Mouse (Mus musculus) intestine, embryonic 15.5 days (tissue): ENCODE measurements around the gene Otop3. TPM values are rescaled to one million over a fixed set of nuclear protein-coding genes. Genes with fewer than 3 reads are reported as not detected.

Source experiments
- ATAC-seq: fragments of 200-750 bp; cut with Nextera tagmentation; 2 replicates; pipeline ENCODE4 v1.8.0; 2017; ENCODE audit warnings: moderate TSS enrichment, moderate library complexity
- H3K27ac ChIP-seq: fragments of 300-500 bp; sonication (generic); 2 replicates; pipeline ENCODE4 v1.5.1; 2015; ENCODE audit warnings: mild to moderate bottlenecking, inconsistent platforms
- H3K27me3 ChIP-seq: fragments of 300-500 bp; sonication (generic); replicated peaks from 2 replicates; pipeline ENCODE4 v1.6.1; 2015; ENCODE audit warnings: inconsistent platforms
- H3K36me3 ChIP-seq: fragments of 300-500 bp; sonication (generic); 2 replicates; pipeline ENCODE4 v1.6.1; 2015; ENCODE audit warnings: inconsistent platforms
- H3K4me1 ChIP-seq: fragments of 300-500 bp; sonication (generic); replicated peaks from 2 replicates; pipeline ENCODE4 v1.6.1; 2015; ENCODE audit warnings: inconsistent platforms
- H3K4me2 ChIP-seq: fragments of 300-500 bp; sonication (generic); replicated peaks from 2 replicates; pipeline ENCODE4 v1.6.1; 2015; ENCODE audit warnings: mild to moderate bottlenecking, inconsistent platforms
- H3K4me3 ChIP-seq: fragments of 300-500 bp; sonication (generic); replicated peaks from 2 replicates; pipeline ENCODE4 v1.5.1; 2015; ENCODE audit warnings: inconsistent platforms
- H3K9ac ChIP-seq: fragments of 300-500 bp; sonication (generic); 2 replicates; pipeline ENCODE4 v1.6.1; 2015; ENCODE audit warnings: inconsistent platforms
- H3K9me3 ChIP-seq: fragments of 300-500 bp; sonication (generic); 2 replicates; pipeline ENCODE4 v1.6.1; 2016; ENCODE audit warnings: inconsistent platforms
- WGBS: fragments of 180-500 bp; shearing (Covaris S2); methylation state at CpG from one replicate; pipeline ENCODE4 v1.1.7; 2015; 5-methylcytosine and 5-hydroxymethylcytosine counted together
- polyA plus RNA-seq: library from polyadenylated mRNA; unstranded; fragments of >200 nt; fragmentation: Nextera tagmentation; extraction: Ambion mirVana; gene quantifications from 2 replicates; pipeline ENCODE4 v1.2.1, GENCODE M21; 2015

The Otop3 gene
- polyA plus RNA-seq, 1 experiment from 2014 or later: 0.77 TPM

GRCm38 (mm10) chr11:115321906-115322693 is 12.4 kb upstream of the Otop3 start, which contains the start of gene Ush1g:
Ush1g (minus strand) TSS chr11:115322041.
- no peaks in the 10 kb centered on the region for H3K9me3 ChIP-seq
- 0 out of 2 replicates have a peak, but pooled peaks cover 10% of the 10 kb centered on the region for H3K4me1 ChIP-seq
- H3K27ac ChIP-seq: no peak within 1 kb of the TSS
- no peak within 1 kb of the TSS for H3K9ac ChIP-seq
- peak; percentile 64 for ATAC-seq
- no peaks in the 10 kb centered on the region for H3K36me3 ChIP-seq
- WGBS: 4% methylated on average over 35 of the region's 35 CpGs
- H3K27me3 ChIP-seq: peaks cover 83% of the 10 kb centered on the region
- peak within 1 kb of the TSS; percentile 36 for H3K4me2 ChIP-seq
- no peak within 1 kb of the TSS; the same call in 1 of the 2 replicates for H3K4me3 ChIP-seq

DNA sequence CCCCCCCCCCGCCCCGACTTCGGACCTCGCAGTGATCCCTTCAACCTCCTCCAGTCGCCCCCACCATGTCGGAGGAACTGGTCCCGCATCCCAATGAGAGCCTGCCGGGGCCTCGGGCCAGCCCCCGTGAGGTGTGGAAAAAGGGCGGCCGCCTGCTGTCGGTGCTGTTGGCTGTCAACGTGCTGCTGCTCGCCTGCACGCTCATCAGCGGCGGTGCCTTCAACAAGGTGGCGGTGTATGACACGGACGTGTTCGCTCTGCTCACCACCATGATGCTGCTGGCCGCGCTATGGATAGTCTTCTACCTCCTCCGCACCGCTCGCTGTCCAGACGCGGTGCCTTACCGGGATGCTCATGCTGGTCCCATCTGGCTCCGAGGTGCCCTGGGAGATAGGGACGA is 11.2 kb upstream of the Otop3 start:
- no peak for ATAC-seq
- Histone ChIP-seq H3K36me3 (no peaks in the 10 kb centered on the region), H3K27me3 (peaks cover 70% of the 10 kb centered on the region), H3K9ac (no peak overlapping the region), H3K27ac (no peak overlapping the region), H3K9me3 (no peaks in the 10 kb centered on the region), H3K4me1 (0 out of 2 replicates have a peak, but pooled peaks cover 10% of the 10 kb centered on the region), H3K4me3 (no peak overlapping the region), H3K4me2 (no peak overlapping the region)
- WGBS: 16% methylated on average over 32 of the region's 32 CpGs

DNA sequence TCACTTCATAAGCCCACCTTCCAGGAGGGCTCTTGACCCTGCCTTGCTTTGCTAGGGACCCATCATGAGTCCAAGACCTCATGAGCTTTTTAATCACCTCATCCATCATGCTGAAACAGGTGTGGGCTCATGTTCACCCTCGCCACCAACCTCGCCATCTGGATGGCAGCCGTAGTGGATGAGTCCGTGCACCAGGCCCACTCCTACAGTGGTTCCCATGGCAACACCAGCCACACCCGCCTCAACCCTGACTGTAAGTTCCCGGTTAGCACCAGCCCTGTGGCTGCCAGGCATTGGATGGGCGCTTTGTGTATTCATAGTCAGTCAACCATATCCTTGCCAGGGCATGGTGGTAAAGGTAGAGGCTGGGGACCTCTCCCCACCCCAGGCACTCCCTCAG is 7.8 kb upstream of the Otop3 start:
- H3K27ac ChIP-seq: no peak overlapping the region
- peaks cover 43% of the 10 kb centered on the region for H3K27me3 ChIP-seq
- 64% methylated on average over 7 of the region's 7 CpGs for WGBS
- no peaks in the 10 kb centered on the region for H3K9me3 ChIP-seq
- H3K4me2 ChIP-seq: no peak overlapping the region
- H3K4me1 ChIP-seq: 0 out of 2 replicates have a peak, but pooled peaks cover 4% of the 10 kb centered on the region
- no peak overlapping the region for H3K9ac ChIP-seq
- no peaks in the 10 kb centered on the region for H3K36me3 ChIP-seq
- no peak for ATAC-seq
- no peak overlapping the region for H3K4me3 ChIP-seq

- ATAC-seq: no peak
- WGBS: 73% methylated on average over 15 of the region's 15 CpGs
- Histone ChIP-seq H3K4me1 (peaks cover under 1% of the 10 kb centered on the region; the same call in 1 of the 2 replicates), H3K27me3 (peaks cover 41% of the 10 kb centered on the region), H3K4me2 (no peak overlapping the region), H3K27ac (no peak overlapping the region), H3K36me3 (no peaks in the 10 kb centered on the region), H3K9ac (no peak overlapping the region), H3K4me3 (no peak overlapping the region), H3K9me3 (no peaks in the 10 kb centered on the region)
These were observed 5.2 kb upstream of the Otop3 start for GRCm38 (mm10) chr11:115329339-115329738.

DNA sequence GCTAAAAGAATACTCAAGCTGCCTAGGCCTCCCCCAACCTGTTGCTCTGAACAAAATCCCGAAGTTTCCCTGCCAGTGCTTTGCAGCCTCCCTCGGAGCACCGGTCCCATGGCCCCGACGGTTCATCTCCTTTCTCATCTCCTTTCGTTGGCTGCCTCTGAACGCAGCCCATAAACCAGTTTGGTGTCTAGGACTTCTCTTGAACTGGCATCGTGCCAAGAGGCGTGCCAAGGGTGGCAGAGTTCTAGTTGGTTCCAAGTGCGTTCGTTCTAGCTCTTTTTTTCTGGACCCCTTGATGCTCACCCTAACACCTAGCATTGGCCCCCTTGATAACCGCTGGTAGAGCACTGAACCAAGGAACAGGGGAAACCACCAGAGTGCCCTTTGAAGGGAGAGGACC is 692 bp downstream of the Otop3 start:
- Histone ChIP-seq H3K4me1 (peaks cover 12% of the 10 kb centered on the region; the same call in 1 of the 2 replicates), H3K9ac (no peak overlapping the region), H3K36me3 (no peaks in the 10 kb centered on the region), H3K4me3 (no peak overlapping the region), H3K27ac (no peak overlapping the region), H3K4me2 (no peak overlapping the region), H3K9me3 (no peaks in the 10 kb centered on the region), H3K27me3 (peaks cover 58% of the 10 kb centered on the region)
- ATAC-seq: no peak
- 55% methylated on average over 12 of the region's 12 CpGs for WGBS

GRCm38 (mm10) chr11:115336115-115336514 is 1.6 kb downstream of the Otop3 start:
- H3K9me3 ChIP-seq: no peaks in the 10 kb centered on the region
- no peak overlapping the region for H3K9ac ChIP-seq
- H3K27ac ChIP-seq: no peak overlapping the region
- H3K36me3 ChIP-seq: no peaks in the 10 kb centered on the region
- no peak for ATAC-seq
- H3K27me3 ChIP-seq: peaks cover 56% of the 10 kb centered on the region
- H3K4me3 ChIP-seq: no peak overlapping the region
- H3K4me2 ChIP-seq: no peak overlapping the region
- 13% methylated on average over 6 of the region's 6 CpGs for whole genome bisulfite sequencing
- peaks cover 12% of the 10 kb centered on the region; the same call in 1 of the 2 replicates for H3K4me1 ChIP-seq

DNA sequence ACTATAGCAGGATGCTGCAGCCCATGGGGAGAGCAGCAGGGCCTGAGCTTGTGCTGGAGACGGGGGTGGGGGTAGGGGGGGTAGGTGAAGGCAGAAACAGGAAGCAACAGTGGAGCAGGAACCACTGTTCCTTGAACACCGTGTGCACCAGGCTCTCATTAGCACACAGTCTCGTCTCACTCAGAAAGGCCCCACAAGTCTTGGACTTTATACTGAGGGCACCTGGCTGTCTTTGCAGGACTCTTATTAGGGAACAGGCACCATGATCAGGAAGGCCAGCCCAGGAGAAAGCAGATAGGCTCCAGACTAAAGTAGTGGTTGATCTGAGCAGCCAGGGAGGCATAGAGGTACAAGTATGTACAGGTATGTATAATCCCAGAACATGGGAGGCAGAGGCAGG is 2.8 kb downstream of the Otop3 start:
- Histone ChIP-seq H3K27ac (no peak overlapping the region), H3K36me3 (no peaks in the 10 kb centered on the region), H3K4me3 (no peak overlapping the region), H3K4me1 (peaks cover 12% of the 10 kb centered on the region; the same call in 1 of the 2 replicates), H3K9me3 (no peaks in the 10 kb centered on the region), H3K9ac (no peak overlapping the region), H3K4me2 (no peak overlapping the region), H3K27me3 (peaks cover 46% of the 10 kb centered on the region)
- peak; percentile 63; the same call in 1 of the 2 replicates for ATAC-seq
- WGBS: 49% methylated on average over 3 of the region's 3 CpGs

- Histone ChIP-seq H3K27ac (no peak overlapping the region), H3K9ac (no peak overlapping the region), H3K36me3 (no peaks in the 10 kb centered on the region), H3K4me1 (peaks cover 12% of the 10 kb centered on the region; the same call in 1 of the 2 replicates), H3K4me2 (no peak overlapping the region), H3K9me3 (no peaks in the 10 kb centered on the region), H3K27me3 (peaks cover 43% of the 10 kb centered on the region), H3K4me3 (no peak overlapping the region)
- WGBS: 56% methylated on average over 1 of the region's 1 CpGs
- no peak for ATAC-seq
These were observed 3.3 kb downstream of the Otop3 start for GRCm38 (mm10) chr11:115337826-115338225.

GRCm38 (mm10) chr11:115341246-115341645 is 6.7 kb downstream of the Otop3 start:
- peaks cover 8% of the 10 kb centered on the region for H3K4me1 ChIP-seq
- WGBS: 64% methylated on average over 2 of the region's 2 CpGs
- H3K36me3 ChIP-seq: no peaks in the 10 kb centered on the region
- H3K4me2 ChIP-seq: no peak overlapping the region
- no peak for ATAC-seq
- H3K27ac ChIP-seq: no peak overlapping the region
- H3K4me3 ChIP-seq: no peak overlapping the region
- no peak overlapping the region for H3K9ac ChIP-seq
- H3K27me3 ChIP-seq: peaks cover 19% of the 10 kb centered on the region
- H3K9me3 ChIP-seq: no peaks in the 10 kb centered on the region

GRCm38 (mm10) chr11:115341866-115342265 is 7.3 kb downstream of the Otop3 start:
- H3K36me3 ChIP-seq: no peaks in the 10 kb centered on the region
- ATAC-seq: peak; percentile 40; the same call in 1 of the 2 replicates
- H3K9me3 ChIP-seq: no peaks in the 10 kb centered on the region
- peaks cover 17% of the 10 kb centered on the region for H3K27me3 ChIP-seq
- H3K9ac ChIP-seq: no peak overlapping the region
- H3K27ac ChIP-seq: no peak overlapping the region
- WGBS: 59% methylated on average over 6 of the region's 6 CpGs
- no peak overlapping the region for H3K4me2 ChIP-seq
- no peak overlapping the region for H3K4me3 ChIP-seq
- peaks cover 12% of the 10 kb centered on the region for H3K4me1 ChIP-seq

GRCm38 (mm10) chr11:115344967-115345366 is 10.4 kb downstream of the Otop3 start:
- H3K9ac ChIP-seq: no peak overlapping the region
- H3K4me1 ChIP-seq: peaks cover 15% of the 10 kb centered on the region
- 15% methylated on average over 12 of the region's 12 CpGs for WGBS
- no peaks in the 10 kb centered on the region for H3K9me3 ChIP-seq
- H3K4me3 ChIP-seq: no peak overlapping the region
- H3K4me2 ChIP-seq: no peak overlapping the region
- peaks cover 8% of the 10 kb centered on the region for H3K27me3 ChIP-seq
- no peak overlapping the region for H3K27ac ChIP-seq
- no peaks in the 10 kb centered on the region for H3K36me3 ChIP-seq
- ATAC-seq: no peak

DNA sequence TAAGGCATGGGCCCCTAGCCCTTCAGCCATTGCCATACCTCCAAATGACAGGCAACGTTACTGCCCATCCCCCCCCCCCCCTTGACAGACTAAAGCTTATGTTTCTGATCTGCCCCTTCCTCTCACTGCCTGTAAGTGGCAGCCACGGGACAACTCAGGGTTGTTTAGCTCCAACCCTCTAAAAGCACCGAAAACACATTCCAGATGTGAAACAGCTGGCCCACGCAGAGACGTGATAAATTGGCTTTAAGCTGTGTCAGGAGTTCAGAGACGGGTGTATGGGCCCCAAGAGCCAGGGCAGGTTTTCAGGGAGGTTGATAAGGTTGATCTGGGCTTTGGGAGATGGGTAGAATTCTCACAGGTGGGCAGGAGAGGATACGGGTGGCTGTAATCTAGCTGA is 11.0 kb downstream of the Otop3 start:
- Histone ChIP-seq H3K4me3 (no peak overlapping the region), H3K9ac (no peak overlapping the region), H3K36me3 (no peaks in the 10 kb centered on the region), H3K4me2 (no peak overlapping the region), H3K27me3 (peaks cover 7% of the 10 kb centered on the region), H3K27ac (no peak overlapping the region), H3K4me1 (peaks cover 15% of the 10 kb centered on the region), H3K9me3 (no peaks in the 10 kb centered on the region)
- no peak for ATAC-seq
- WGBS: 20% methylated on average over 7 of the region's 7 CpGs
